Mouse (Mus musculus): ENCODE results near the gene Hmga2. TPM values are rescaled to one million over a fixed set of nuclear protein-coding genes. Genes with fewer than 3 reads are reported as not detected.

Gene Hmga2
- polyA plus RNA-seq (2012; ENCODE audit: insufficient read depth, insufficient read length, missing spikeins): 1.8 and 2.7 TPM in 2 replicates

DNA sequence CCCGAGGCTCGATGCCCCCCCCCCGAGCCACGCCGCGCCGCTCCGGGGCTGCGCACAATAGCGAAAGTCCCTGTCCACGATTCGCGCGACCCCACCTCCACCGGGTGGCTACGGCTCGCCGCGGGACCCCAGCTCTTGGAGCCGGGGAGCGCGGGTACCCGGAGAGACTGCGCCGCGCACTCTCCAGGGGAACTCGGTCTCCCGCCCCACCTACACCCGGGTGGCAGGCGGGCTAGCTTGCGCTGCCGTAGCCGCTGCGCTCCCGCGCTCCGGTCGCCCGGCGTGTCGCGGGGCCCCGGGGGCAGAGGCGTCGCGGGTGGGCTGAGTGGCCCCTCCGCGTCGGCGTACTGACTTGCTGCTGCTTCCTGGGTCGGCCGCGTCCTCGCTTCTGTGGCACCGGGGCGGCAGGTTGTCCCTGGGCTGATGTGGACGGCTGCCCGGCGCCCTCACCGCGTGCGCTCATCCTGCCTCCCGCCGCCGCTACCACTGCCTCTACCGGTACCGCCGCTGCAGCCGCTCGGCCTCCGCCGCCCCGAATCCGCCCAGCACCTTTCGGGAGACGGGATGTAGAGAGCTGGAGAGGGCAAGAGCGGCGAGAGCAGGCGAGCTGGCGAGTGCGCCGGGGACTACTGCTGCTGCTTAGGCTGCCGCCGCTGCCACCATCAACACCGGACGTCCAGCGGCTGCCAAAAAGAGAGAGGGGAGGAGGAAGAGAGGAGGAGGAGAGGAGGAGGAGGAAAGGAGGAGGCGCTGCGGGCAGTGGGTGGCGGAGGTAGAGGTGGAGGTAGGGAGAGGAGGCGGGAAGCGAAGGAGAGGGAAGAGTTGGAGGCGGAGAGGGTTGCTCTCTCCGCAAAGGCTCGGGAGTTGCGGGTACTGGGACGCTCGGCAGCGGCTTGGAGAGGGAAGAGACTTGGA is at the start of gene Hmga2:
Gene Hmga2 (minus strand): TSS at position 869 of the 915 bp plus-strand sequence.
- Histone ChIP-seq H3K27ac (ENCODE audit: insufficient read depth, low read depth, low read length) (peak within 1 kb of the TSS; percentile 85), H3K4me1 (ENCODE audit: control insufficient read depth, insufficient read depth, low read length) (peaks cover 4% of the 10 kb centered on the region; the same call in 1 of the 2 replicates), H3K4me3 (ENCODE audit: insufficient read depth, low read length) (peak within 1 kb of the TSS; percentile 62)
- TF ChIP-seq CTCF (IDR thresholded peaks at IDR 0.05; ENCODE audit: low read depth, low read length) (no peak), POLR2A (IDR thresholded peaks at IDR 0.05; ENCODE audit: borderline replicate concordance, low read depth, low read length) (no peak)

DNA sequence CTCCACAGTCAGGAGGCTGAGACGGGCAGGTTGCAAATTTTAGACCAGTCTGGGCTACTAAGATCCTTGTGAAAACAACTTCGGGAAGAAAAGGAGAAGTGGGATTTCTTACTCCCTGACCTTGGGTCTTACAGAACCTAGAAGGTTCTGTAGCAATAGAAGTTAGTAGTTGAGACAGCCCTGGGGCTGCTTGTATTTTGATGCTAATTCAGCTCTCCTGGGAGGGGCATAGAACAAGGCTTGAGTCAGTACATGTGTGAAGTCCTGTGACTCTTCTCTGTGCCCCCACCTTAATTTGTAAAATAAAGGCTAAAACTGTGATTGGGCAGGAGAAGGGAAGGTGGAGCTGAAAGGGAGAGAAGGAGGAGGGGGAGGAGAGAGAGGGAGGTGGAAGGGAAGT is 46.7 kb upstream of the Hmga2 start:
- TF ChIP-seq CTCF (IDR thresholded peaks at IDR 0.05; ENCODE audit: low read depth, low read length): no peak
- TF ChIP-seq POLR2A (IDR thresholded peaks at IDR 0.05; ENCODE audit: borderline replicate concordance, low read depth, low read length): no peak
- H3K27ac ChIP-seq (ENCODE audit: insufficient read depth, low read depth, low read length): no peak overlapping the region
- H3K4me1 ChIP-seq (ENCODE audit: control insufficient read depth, insufficient read depth, low read length): peaks cover 6% of the 10 kb centered on the region
- no peak overlapping the region for H3K4me3 ChIP-seq (ENCODE audit: insufficient read depth, low read length)

DNA sequence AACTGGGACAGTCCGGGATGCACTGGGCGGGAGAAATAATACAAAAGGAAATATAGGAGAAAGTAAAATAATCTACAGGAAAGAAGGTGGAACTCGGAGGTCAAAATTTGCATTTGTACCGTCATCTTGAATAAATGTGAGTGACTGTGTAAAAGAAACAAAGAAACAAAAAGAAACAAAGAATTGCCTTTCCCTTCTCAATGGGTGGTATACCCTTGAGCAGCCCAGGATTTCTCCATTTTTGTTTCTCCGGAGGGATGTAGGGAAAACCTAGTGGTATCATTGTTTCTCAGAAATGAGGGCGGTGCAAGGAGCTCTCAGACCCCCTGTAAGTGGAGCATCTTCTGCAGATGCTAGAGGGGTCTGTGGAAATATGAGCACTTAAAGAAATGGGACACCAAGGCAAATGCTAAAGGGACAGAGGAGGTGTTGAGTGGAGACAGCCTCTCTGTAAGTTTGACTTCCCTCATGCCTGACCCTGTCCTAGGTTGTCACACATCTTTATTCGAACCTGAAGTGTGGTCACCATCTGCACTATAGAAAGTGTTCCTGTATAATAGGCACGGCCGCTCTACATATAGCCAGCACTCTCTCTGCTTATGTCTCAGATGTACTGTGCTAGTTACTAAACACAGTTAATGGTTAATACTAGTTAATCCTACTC is 45.8 kb upstream of the Hmga2 start:
- no peak for TF ChIP-seq POLR2A (IDR thresholded peaks at IDR 0.05; ENCODE audit: borderline replicate concordance, low read depth, low read length)
- no peak for TF ChIP-seq CTCF (IDR thresholded peaks at IDR 0.05; ENCODE audit: low read depth, low read length)
- no peak overlapping the region for H3K27ac ChIP-seq (ENCODE audit: insufficient read depth, low read depth, low read length)
- H3K4me3 ChIP-seq (ENCODE audit: insufficient read depth, low read length): no peak overlapping the region
- H3K4me1 ChIP-seq (ENCODE audit: control insufficient read depth, insufficient read depth, low read length): peaks cover 4% of the 10 kb centered on the region

DNA sequence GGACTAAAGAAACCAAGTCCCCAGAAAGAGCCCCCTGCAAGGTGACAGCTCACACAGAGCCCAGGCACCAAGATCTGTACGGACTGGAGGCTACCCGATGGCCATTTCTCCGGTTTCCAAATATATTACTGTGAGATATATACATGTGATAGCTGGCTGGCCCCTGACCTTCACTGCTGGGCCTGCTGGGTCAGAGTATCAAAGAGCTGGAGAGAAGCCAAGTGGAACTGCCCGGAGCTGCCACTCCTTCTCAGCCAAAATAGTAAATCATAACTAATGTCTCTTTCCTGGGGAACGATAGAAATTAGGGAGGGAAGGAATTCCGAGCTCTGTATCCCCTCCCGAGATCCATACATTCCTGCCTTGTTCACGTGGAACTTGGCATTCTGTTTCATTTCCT is 40.0 kb upstream of the Hmga2 start:
- Histone ChIP-seq H3K4me1 (ENCODE audit: control insufficient read depth, insufficient read depth, low read length) (no peaks in the 10 kb centered on the region), H3K27ac (ENCODE audit: insufficient read depth, low read depth, low read length) (no peak overlapping the region), H3K4me3 (ENCODE audit: insufficient read depth, low read length) (no peak overlapping the region)
- TF ChIP-seq POLR2A (IDR thresholded peaks at IDR 0.05; ENCODE audit: borderline replicate concordance, low read depth, low read length) (no peak), CTCF (IDR thresholded peaks at IDR 0.05; ENCODE audit: low read depth, low read length) (no peak)

DNA sequence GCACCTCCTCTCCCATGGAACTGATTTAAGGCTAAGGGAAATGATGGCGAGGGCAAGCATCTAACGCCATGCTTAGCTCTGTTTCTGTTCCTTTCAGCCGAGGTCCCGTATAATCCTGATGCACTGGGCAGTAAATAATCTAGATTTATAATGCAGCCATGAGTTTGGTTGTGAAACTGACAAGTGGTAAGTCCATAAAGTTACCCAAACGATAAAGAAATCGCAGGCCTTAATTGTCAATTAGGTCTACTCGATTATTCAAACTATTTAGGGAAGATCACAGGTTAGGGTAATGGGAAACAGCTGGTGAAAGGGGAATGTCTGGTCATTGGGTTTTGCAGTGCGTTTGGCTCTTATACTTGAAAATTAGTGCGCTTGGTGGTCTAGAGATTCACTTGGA is 37.5 kb upstream of the Hmga2 start:
- Histone ChIP-seq H3K4me1 (ENCODE audit: control insufficient read depth, insufficient read depth, low read length) (no peaks in the 10 kb centered on the region), H3K4me3 (ENCODE audit: insufficient read depth, low read length) (no peak overlapping the region), H3K27ac (ENCODE audit: insufficient read depth, low read depth, low read length) (no peak overlapping the region)
- TF ChIP-seq CTCF (IDR thresholded peaks at IDR 0.05; ENCODE audit: low read depth, low read length) (no peak), POLR2A (IDR thresholded peaks at IDR 0.05; ENCODE audit: borderline replicate concordance, low read depth, low read length) (no peak)

DNA sequence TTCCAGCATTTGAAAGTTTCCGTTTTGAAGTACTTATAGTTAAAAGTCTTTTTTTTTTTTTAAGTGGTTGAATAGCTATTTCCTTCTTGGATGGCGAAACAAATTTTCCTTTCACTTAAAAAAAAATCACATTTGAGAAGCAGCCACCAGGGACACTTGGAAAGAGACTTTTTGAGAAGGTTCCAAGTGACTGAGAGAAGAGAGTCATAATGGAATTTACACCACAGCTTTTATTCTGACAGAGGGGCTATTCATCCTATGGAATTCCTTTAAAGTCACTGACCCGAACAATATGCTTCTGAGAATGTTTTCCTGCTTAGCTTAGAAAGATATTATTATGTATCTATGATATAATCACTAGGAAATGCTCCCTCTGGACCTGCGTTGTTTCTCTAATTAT is 36.7 kb upstream of the Hmga2 start:
- H3K4me1 ChIP-seq (ENCODE audit: control insufficient read depth, insufficient read depth, low read length): no peaks in the 10 kb centered on the region
- no peak for TF ChIP-seq CTCF (IDR thresholded peaks at IDR 0.05; ENCODE audit: low read depth, low read length)
- no peak for TF ChIP-seq POLR2A (IDR thresholded peaks at IDR 0.05; ENCODE audit: borderline replicate concordance, low read depth, low read length)
- no peak overlapping the region for H3K27ac ChIP-seq (ENCODE audit: insufficient read depth, low read depth, low read length)
- no peak overlapping the region for H3K4me3 ChIP-seq (ENCODE audit: insufficient read depth, low read length)

DNA sequence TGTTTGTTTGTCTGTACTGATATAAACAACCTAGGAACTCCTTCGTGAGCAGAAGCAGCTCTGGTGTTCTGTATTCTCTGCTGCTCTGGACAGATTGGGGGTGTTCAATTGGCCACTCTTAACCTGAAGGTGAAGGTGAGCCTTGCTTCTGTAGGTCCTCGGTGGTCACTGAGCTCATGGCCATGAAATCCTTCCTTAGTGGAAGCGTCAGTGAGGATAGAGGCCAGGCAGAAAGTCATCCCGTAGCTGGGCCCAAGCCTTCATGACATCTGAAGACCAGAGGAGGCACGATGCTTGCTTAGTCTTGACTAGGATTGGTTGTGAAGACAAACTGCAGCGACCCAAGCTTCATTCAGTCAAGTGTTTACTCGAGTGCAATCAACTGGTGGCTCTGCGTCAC is 35.9 kb upstream of the Hmga2 start:
- Histone ChIP-seq H3K27ac (ENCODE audit: insufficient read depth, low read depth, low read length) (no peak overlapping the region), H3K4me1 (ENCODE audit: control insufficient read depth, insufficient read depth, low read length) (no peaks in the 10 kb centered on the region), H3K4me3 (ENCODE audit: insufficient read depth, low read length) (no peak overlapping the region)
- TF ChIP-seq CTCF (IDR thresholded peaks at IDR 0.05; ENCODE audit: low read depth, low read length) (no peak), POLR2A (IDR thresholded peaks at IDR 0.05; ENCODE audit: borderline replicate concordance, low read depth, low read length) (no peak)

DNA sequence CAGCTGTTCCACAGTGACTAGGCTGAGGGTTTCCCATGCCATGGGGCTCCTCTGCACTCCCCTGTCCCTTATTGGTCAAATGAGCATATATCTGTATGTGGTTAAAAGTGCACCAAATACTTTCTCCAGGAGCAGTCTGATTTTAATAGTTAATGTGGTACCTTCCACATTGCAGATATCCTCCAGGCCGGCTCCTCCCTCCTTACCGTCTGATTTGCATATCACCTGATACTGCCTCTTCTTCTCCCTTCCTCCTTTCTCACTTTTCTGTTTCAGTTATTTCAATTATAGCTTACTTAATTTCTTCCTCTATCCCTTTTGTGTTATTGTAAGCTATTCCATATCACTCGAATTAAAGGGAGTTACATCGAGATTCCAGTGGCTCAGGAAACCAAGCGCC is 27.7 kb upstream of the Hmga2 start:
- no peak for TF ChIP-seq CTCF (IDR thresholded peaks at IDR 0.05; ENCODE audit: low read depth, low read length)
- TF ChIP-seq POLR2A (IDR thresholded peaks at IDR 0.05; ENCODE audit: borderline replicate concordance, low read depth, low read length): no peak
- H3K4me1 ChIP-seq (ENCODE audit: control insufficient read depth, insufficient read depth, low read length): no peaks in the 10 kb centered on the region
- no peak overlapping the region for H3K4me3 ChIP-seq (ENCODE audit: insufficient read depth, low read length)
- H3K27ac ChIP-seq (ENCODE audit: insufficient read depth, low read depth, low read length): no peak overlapping the region

DNA sequence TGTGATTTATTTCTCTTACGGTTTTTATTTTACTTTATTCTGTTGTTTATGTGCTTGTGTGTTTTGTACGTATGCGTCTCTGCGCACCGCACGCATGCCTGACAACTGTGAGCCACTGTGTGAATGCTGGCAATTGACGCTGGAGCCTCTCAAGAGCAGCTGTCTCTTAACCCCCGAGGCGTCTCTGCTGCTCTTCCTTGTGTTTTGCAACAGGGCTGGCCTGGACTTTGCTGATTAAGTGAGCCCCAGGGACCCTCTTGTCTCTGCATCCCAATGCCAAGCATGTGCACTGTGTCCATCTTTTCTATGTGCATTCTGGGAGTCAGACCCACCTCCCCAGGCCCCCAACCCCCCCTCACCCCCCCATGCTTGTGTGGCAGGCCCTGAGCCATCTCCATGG is 24.5 kb upstream of the Hmga2 start:
- Histone ChIP-seq H3K27ac (ENCODE audit: insufficient read depth, low read depth, low read length) (no peak overlapping the region), H3K4me3 (ENCODE audit: insufficient read depth, low read length) (no peak overlapping the region), H3K4me1 (ENCODE audit: control insufficient read depth, insufficient read depth, low read length) (no peaks in the 10 kb centered on the region)
- no peak for TF ChIP-seq POLR2A (IDR thresholded peaks at IDR 0.05; ENCODE audit: borderline replicate concordance, low read depth, low read length)
- no peak for TF ChIP-seq CTCF (IDR thresholded peaks at IDR 0.05; ENCODE audit: low read depth, low read length)

DNA sequence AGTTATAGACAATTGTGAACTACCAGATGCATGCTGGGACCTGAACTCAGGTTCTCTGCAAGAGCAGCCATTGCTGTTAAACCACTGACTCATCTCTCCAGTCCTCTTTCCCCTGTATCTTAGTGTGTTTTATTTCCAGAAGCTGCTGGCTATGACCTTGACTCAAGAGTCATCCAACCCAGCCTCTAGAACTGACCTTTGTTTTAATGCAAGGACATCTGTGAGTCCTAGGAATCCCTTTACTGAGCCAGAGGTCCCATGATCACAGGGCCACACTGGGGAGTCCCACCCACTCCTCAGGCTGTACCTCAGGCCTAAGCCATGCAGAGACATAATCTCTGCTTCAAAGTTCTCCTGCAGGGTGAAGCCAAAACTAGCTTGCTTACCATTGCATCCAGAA is 21.8 kb upstream of the Hmga2 start:
- no peak for TF ChIP-seq CTCF (IDR thresholded peaks at IDR 0.05; ENCODE audit: low read depth, low read length)
- no peak for TF ChIP-seq POLR2A (IDR thresholded peaks at IDR 0.05; ENCODE audit: borderline replicate concordance, low read depth, low read length)
- H3K4me1 ChIP-seq (ENCODE audit: control insufficient read depth, insufficient read depth, low read length): no peaks in the 10 kb centered on the region
- H3K27ac ChIP-seq (ENCODE audit: insufficient read depth, low read depth, low read length): no peak overlapping the region
- no peak overlapping the region for H3K4me3 ChIP-seq (ENCODE audit: insufficient read depth, low read length)
